Mouse (Mus musculus): ENCODE measurements around the gene Smdt1. TPM values are rescaled to one million over a fixed set of nuclear protein-coding genes. Genes with fewer than 3 reads are reported as not detected.
A peak's percentile ranks its signal among the peaks of the same experiment; 100 is the strongest.

Gene Smdt1
- polyA plus RNA-seq (2015; fragmentation: Nextera tagmentation; extraction: Ambion mirVana), result 202 and 208 TPM in 2 replicates

DNA sequence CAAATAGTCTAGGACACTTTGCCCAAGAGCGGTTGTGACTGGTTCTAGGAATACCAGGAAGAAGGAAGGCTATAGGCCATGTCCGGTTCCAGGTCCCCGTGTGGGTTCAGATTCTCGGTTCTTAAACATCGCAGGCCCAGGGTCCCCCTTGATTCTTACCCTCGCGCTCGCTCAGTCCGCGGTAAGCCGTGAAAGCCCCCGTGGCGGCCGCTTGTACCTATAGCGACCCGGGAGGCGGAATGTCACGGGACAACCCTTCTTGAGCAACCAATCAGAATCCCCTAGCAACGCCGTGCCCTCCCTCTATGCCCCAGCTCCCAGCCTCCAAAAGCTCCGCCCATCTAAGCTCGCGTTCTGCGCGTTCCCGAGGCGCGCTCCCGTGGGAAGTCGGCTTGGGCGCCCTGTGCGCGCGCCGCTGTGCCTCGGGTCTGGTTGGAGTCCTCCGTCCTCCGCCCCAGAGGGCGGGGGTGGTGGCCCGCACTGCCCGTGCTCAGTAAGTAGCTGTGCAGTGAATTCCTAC is at the start of gene Smdt1, which contains the start of the genes Naga and Pheta2:
Smdt1 (plus strand) TSS at position 367 of the 520 bp plus-strand sequence.
Naga (minus strand) TSS at position 333 of the 520 bp plus-strand sequence.
Pheta2 (plus strand) TSS at position 350 of the 520 bp plus-strand sequence.
- peak within 1 kb of the TSS; percentile 71 for H3K4me3 ChIP-seq (replicated peaks)
- peak within 1 kb of the TSS; percentile 100 for H3K27ac ChIP-seq
- no peaks in the 10 kb centered on the region for H3K27me3 ChIP-seq
- peaks cover 64% of the 10 kb centered on the region for H3K4me1 ChIP-seq (replicated peaks)
- DNase-seq (peak; percentile 100), ATAC-seq (ENCODE audit: low read depth) (peak; percentile 79)
- peaks cover 41% of the 10 kb centered on the region for H3K36me3 ChIP-seq
- no peaks in the 10 kb centered on the region for H3K9me3 ChIP-seq (replicated peaks)
- WGBS (ENCODE audit: insufficient replicate concordance), result under 1% methylated on average over 41 of the region's 41 CpGs
- peak within 1 kb of the TSS; percentile 97 for H3K9ac ChIP-seq
- H3K4me2 ChIP-seq, result peak within 1 kb of the TSS; percentile 97

DNA sequence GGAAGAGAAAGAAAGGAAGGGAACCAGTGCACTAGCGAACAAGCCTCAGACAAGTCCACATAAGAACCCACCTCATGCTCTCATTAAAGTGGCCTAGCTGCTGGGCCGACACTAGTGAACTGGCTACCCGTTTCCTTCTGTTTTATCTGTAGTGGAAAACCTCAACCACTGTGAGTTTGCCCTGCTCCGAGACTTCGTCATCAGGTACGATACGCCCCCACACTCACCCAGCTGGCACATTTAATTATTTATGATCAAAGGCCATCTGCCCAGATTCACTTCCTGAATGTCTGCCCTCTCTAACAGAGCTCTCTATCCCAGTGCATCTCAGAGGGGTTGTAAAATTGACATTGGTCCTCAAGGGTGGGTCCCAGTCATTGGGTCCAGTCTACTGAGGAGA is 48.5 kb upstream of the Smdt1 start:
- ATAC-seq (ENCODE audit: low read depth) (no peak), DNase-seq (no peak)
- peaks cover 10% of the 10 kb centered on the region for H3K27me3 ChIP-seq
- no peak overlapping the region for H3K4me2 ChIP-seq
- no peak overlapping the region for H3K27ac ChIP-seq
- 70% methylated on average over 7 of the region's 7 CpGs for WGBS (ENCODE audit: insufficient replicate concordance)
- no peak overlapping the region for H3K4me3 ChIP-seq (replicated peaks)
- peaks cover 31% of the 10 kb centered on the region for H3K4me1 ChIP-seq (replicated peaks)
- H3K36me3 ChIP-seq, result no peaks in the 10 kb centered on the region
- no peaks in the 10 kb centered on the region for H3K9me3 ChIP-seq (replicated peaks)
- no peak overlapping the region for H3K9ac ChIP-seq

DNA sequence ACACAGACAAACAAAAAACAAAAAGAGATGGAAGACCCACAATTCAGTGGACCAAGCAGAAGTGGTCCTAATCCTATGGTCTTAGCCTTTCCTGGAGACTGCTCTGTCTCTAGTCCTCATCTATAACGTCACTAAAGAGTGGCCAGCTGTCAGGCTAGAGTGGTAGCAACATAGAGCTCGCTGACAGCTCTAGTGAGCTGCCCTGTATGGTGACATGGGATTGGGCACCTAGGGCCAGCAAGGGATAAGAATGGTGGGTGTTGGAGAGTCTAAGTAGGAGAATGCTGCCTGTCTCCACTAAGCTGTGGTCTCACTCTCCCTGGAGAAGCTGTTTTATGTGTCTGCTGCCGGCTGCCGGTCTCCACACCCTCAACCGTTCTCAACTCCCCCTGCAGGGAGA is 45.9 kb upstream of the Smdt1 start:
- H3K4me2 ChIP-seq, result no peak overlapping the region
- ATAC-seq (ENCODE audit: low read depth), result no peak
- 35% methylated on average over 5 of the region's 5 CpGs for WGBS (ENCODE audit: insufficient replicate concordance)

DNA sequence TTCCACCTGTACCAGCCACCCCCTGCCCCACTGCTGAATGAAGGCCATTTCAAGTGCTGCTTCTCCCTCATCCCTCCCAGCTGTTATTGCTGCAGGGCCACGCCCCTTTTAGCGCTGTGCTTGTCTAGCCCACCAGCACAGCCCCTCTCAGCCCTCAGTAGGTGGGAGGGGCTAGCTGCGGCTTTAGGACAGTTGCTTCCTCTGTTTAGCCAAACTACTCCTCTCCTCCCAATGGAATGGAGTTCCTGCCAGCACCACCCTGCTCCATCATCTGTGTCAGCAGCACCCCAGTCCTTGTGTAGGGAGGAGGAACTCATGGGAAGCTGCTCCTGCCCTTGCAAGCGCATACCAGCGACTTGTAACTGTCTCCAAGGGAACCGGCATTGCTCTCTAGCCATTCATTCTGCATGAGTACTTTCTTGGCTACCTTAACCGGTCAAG is 45.5 kb upstream of the Smdt1 start:
- ATAC-seq (ENCODE audit: low read depth) (no peak), DNase-seq (no peak)
- Histone ChIP-seq H3K9me3 (replicated peaks) (no peaks in the 10 kb centered on the region), H3K36me3 (no peaks in the 10 kb centered on the region), H3K4me2 (no peak overlapping the region), H3K27ac (no peak overlapping the region), H3K27me3 (peaks cover 7% of the 10 kb centered on the region), H3K9ac (no peak overlapping the region), H3K4me1 (replicated peaks) (peaks cover 24% of the 10 kb centered on the region), H3K4me3 (replicated peaks) (no peak overlapping the region)
- WGBS (ENCODE audit: insufficient replicate concordance), result 22% methylated on average over 7 of the region's 7 CpGs

More for the DNA sequence above, 45.9 kb upstream of the Smdt1 start:
- H3K4me1 ChIP-seq (replicated peaks), result peaks cover 24% of the 10 kb centered on the region
- H3K36me3 ChIP-seq, result no peaks in the 10 kb centered on the region
- H3K4me3 ChIP-seq (replicated peaks), result no peak overlapping the region
- no peak for DNase-seq
- H3K27me3 ChIP-seq, result peaks cover 7% of the 10 kb centered on the region
- H3K9me3 ChIP-seq (replicated peaks), result no peaks in the 10 kb centered on the region
- H3K27ac ChIP-seq, result no peak overlapping the region
- no peak overlapping the region for H3K9ac ChIP-seq

DNA sequence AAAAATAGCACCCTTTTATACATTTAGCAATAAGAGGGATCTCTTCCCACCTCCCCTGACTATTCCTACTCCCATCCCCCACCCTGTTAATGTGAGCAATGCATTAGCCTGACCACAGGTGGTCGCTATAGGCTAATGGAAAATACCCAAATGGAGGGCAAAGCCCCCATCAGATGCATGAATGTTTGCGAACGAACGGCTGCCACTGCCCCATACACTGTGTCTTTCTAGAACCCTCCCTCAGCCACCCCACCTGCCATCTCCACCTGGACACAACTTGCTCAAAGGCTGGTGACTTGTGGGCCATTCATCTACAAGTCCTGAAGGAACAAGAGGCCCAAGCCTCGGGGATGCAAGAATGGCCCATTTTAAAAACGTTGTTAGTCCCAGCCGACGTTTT is 44.7 kb upstream of the Smdt1 start:
- H3K36me3 ChIP-seq, result no peaks in the 10 kb centered on the region
- no peak overlapping the region for H3K4me2 ChIP-seq
- DNase-seq, result no peak
- peaks cover 28% of the 10 kb centered on the region for H3K4me1 ChIP-seq (replicated peaks)
- no peak overlapping the region for H3K27ac ChIP-seq
- no peak overlapping the region for H3K4me3 ChIP-seq (replicated peaks)
- ATAC-seq (ENCODE audit: low read depth), result no peak
- no peaks in the 10 kb centered on the region for H3K9me3 ChIP-seq (replicated peaks)
- no peak overlapping the region for H3K9ac ChIP-seq
- WGBS (ENCODE audit: insufficient replicate concordance), result 49% methylated on average over 8 of the region's 8 CpGs
- peaks cover 9% of the 10 kb centered on the region for H3K27me3 ChIP-seq

DNA sequence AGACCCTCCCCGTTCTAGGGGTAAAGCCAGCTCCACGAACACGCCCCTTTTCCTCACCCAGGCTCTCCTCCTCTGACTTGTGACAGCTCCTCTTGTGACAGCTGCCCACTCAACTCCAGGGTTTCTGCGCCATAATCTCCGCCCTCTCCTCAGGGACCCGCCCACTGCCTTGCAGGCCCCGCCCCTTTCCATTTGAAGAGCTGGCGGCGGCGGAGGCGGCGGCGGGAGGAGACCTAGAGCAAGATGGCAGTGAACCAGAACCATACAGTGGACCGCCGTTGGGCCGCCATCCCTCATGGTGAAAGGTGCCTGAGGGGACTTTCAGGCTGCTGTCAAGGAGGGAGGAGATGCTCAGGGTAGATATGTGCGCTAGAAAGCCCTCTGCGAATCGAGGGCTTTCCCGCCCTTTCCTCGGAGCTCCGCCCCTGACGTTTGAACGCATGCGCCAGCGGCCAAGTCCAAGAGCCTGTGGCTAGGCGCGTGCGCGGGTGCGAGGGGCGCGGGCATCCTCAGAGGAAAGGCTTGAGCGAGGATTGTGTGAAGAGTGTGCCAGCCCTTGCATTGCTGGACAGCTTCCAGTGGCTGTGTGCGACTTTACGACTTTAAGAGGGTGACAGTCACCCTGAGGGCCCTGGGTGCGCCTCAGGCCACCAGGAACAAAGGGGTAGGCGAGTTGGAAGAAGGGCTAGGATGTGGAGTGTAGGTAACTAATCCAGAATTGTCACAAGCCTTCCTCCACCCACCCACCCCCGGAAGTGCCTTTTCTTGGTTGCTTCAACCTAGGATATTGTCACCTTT is 39.8 kb upstream of the Smdt1 start, which contains the start of gene Wbp2nl:
Wbp2nl (plus strand) TSS at position 191 of the 798 bp plus-strand sequence.
- WGBS (ENCODE audit: insufficient replicate concordance), result 45% methylated on average over 39 of the region's 39 CpGs

DNA sequence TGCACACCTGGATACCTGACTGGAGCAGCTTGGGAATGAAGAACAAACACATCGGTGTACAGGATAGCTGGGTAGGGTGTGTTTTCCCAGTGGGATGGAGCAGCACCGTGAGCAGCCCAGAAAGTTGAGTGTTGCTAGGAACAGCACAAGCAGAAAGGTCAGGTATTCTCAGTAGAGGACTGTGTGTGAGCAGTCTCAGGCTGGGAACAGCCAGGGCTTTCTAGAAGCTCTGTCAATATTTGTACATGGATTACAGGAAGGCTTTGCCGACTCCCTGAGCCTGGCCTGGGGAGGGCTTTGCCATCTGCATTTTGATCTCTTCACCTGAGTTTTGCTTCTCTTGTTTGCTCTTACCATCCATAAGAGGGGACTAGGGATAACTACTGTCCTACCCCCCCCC is 31.7 kb upstream of the Smdt1 start:
- no peak overlapping the region for H3K4me2 ChIP-seq
- no peaks in the 10 kb centered on the region for H3K36me3 ChIP-seq
- no peaks in the 10 kb centered on the region; the same call in 1 of the 2 replicates for H3K27me3 ChIP-seq
- no peak overlapping the region for H3K4me3 ChIP-seq (replicated peaks)
- no peaks in the 10 kb centered on the region; the same call in 1 of the 2 replicates for H3K4me1 ChIP-seq (replicated peaks)
- H3K27ac ChIP-seq, result no peak overlapping the region
- H3K9me3 ChIP-seq (replicated peaks), result no peaks in the 10 kb centered on the region
- no peak for DNase-seq
- H3K9ac ChIP-seq, result no peak overlapping the region
- no peak for ATAC-seq (ENCODE audit: low read depth)
- 74% methylated on average over 3 of the region's 3 CpGs for WGBS (ENCODE audit: insufficient replicate concordance)

More for the DNA sequence above, 39.8 kb upstream of the Smdt1 start, which contains the start of gene Wbp2nl:
- Histone ChIP-seq H3K27ac (no peak within 1 kb of the TSS), H3K4me2 (peak within 1 kb of the TSS; percentile 35), H3K27me3 (peaks cover 9% of the 10 kb centered on the region), H3K36me3 (no peaks in the 10 kb centered on the region), H3K9me3 (replicated peaks) (no peaks in the 10 kb centered on the region), H3K4me1 (replicated peaks) (peaks cover 23% of the 10 kb centered on the region), H3K4me3 (replicated peaks) (no peak within 1 kb of the TSS), H3K9ac (no peak within 1 kb of the TSS)
- peak; percentile 13 for DNase-seq
- ATAC-seq (ENCODE audit: low read depth), result no peak

DNA sequence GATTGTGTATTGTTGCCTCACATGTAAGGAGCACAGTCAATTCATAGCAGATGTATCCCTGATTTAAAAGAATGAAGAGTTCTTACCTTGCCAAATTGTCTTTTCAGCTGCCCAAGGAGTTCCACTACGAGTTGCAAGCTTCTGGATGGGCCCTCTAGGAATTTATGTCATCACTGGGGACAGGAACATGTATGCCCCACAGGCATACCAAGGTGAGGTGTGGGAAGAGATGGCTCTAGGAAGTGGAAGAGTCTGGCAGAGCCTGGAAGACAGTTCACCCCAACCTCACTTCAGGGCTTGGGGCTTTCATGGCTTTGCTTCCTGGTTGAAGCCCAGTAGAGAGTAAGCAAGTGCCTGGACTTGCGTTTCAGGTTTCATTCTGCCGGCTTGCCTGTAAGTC is 30.3 kb upstream of the Smdt1 start:
- ATAC-seq (ENCODE audit: low read depth), result no peak
- no peaks in the 10 kb centered on the region; the same call in 1 of the 2 replicates for H3K27me3 ChIP-seq
- H3K4me3 ChIP-seq (replicated peaks), result no peak overlapping the region
- no peaks in the 10 kb centered on the region for H3K9me3 ChIP-seq (replicated peaks)
- 67% methylated on average over 3 of the region's 3 CpGs for WGBS (ENCODE audit: insufficient replicate concordance)
- no peaks in the 10 kb centered on the region; the same call in 1 of the 2 replicates for H3K4me1 ChIP-seq (replicated peaks)
- no peak for DNase-seq
- H3K27ac ChIP-seq, result no peak overlapping the region
- H3K36me3 ChIP-seq, result no peaks in the 10 kb centered on the region
- H3K9ac ChIP-seq, result no peak overlapping the region
- H3K4me2 ChIP-seq, result no peak overlapping the region

DNA sequence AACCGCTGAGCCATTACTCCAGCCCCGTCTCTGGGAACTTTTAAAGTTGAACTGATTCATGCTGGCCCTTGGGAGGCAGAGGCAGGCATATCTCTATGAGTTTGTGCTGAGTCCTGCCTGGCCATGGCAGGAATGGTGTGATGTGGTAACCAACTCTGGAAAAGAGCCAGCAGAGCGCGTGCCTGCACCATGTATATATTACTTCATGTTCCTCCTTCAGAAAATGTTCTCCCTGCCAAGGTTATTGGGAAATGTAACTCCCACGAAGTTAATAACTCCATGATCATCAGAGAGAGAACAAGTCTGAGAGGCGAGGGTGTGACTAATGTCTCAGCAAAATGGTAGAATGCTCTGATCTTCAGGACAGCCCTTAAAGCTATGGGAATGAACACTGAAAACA is 20.9 kb upstream of the Smdt1 start:
- Histone ChIP-seq H3K4me2 (no peak overlapping the region), H3K27me3 (no peaks in the 10 kb centered on the region), H3K4me1 (replicated peaks) (peaks cover 10% of the 10 kb centered on the region; the same call in 1 of the 2 replicates), H3K36me3 (no peaks in the 10 kb centered on the region), H3K9me3 (replicated peaks) (peaks cover 4% of the 10 kb centered on the region; the same call in 1 of the 2 replicates), H3K27ac (no peak overlapping the region), H3K9ac (no peak overlapping the region), H3K4me3 (replicated peaks) (no peak overlapping the region)
- 75% methylated on average over 6 of the region's 6 CpGs for WGBS (ENCODE audit: insufficient replicate concordance)
- no peak for ATAC-seq (ENCODE audit: low read depth)
- DNase-seq, result no peak

DNA sequence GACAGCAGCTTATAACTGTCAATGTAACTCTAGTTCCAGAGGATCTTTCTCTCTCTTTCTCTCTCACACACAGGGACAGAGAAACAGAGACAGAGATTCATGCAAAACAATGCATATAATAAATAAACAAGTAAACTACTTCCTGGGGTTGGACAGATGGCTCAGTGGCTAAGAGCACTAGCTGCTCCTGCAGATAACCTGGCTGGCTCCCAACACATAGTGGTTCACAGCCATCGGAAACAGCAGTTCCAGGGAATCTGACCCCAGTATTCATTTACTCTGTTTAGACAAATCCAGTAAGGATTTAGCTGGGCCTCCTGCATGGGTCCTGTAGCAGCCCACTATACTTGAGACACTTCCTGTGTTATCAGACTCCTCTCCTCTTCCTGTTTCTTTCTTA is 19.1 kb upstream of the Smdt1 start:
- ATAC-seq (ENCODE audit: low read depth) (no peak), DNase-seq (no peak)
- H3K27me3 ChIP-seq, result no peaks in the 10 kb centered on the region
- no peak overlapping the region for H3K4me2 ChIP-seq
- H3K9ac ChIP-seq, result no peak overlapping the region
- H3K4me3 ChIP-seq (replicated peaks), result no peak overlapping the region
- WGBS (ENCODE audit: insufficient replicate concordance), result 58% methylated on average over 1 of the region's 1 CpGs
- H3K4me1 ChIP-seq (replicated peaks), result peaks cover 10% of the 10 kb centered on the region; the same call in 1 of the 2 replicates
- no peak overlapping the region for H3K27ac ChIP-seq
- peaks cover 4% of the 10 kb centered on the region; the same call in 1 of the 2 replicates for H3K9me3 ChIP-seq (replicated peaks)
- no peaks in the 10 kb centered on the region for H3K36me3 ChIP-seq

DNA sequence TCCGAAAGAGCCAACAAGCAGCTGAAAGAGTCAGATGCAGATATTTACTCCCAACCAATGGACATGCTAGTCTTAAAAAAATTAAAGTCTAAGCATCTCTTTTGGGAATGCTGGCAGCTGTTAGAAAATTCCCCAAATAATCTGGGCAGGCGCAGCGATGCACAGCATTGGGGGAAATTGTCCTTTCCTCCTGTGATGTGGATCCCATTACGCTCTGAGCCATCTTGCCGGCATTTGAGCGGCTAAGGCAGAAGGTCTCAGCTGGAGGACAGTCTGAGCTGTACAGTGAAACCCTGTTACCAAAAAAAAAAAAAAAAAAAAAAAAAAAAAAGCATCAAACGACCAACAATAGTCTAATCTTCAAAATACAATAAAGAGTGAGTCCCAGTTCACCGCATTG is 16.6 kb upstream of the Smdt1 start:
- Histone ChIP-seq H3K4me1 (replicated peaks) (peaks cover 10% of the 10 kb centered on the region; the same call in 1 of the 2 replicates), H3K4me3 (replicated peaks) (no peak overlapping the region), H3K27me3 (no peaks in the 10 kb centered on the region), H3K9me3 (replicated peaks) (peaks cover 4% of the 10 kb centered on the region; the same call in 1 of the 2 replicates), H3K4me2 (no peak overlapping the region), H3K9ac (no peak overlapping the region), H3K27ac (no peak overlapping the region), H3K36me3 (no peaks in the 10 kb centered on the region)
- DNase-seq (no peak), ATAC-seq (ENCODE audit: low read depth) (no peak)
- 77% methylated on average over 8 of the region's 8 CpGs for WGBS (ENCODE audit: insufficient replicate concordance)
